Mouse (Mus musculus): Measurements from ENCODE around the gene Kdm6b. TPM values are rescaled to one million over a fixed set of nuclear protein-coding genes. Genes with fewer than 3 reads are reported as not detected.

Kdm6b gene
- polyA plus RNA-seq, 1 experiment from 2014 or later: 22.9 TPM

- peak overlapping the region; percentile 83 for H3K9ac ChIP-seq (ENCODE audit: low read depth, low read length)
- peak overlapping the region; percentile 67 for H3K4me2 ChIP-seq (ENCODE audit: low read length)
- no peak for ATAC-seq
- H3K27me3 ChIP-seq (replicated peaks; ENCODE audit: control insufficient read depth, insufficient read depth, low read length): no peaks in the 10 kb centered on the region
- peak overlapping the region; percentile 98 for H3K27ac ChIP-seq (ENCODE audit: low read depth, low read length)
- H3K4me3 ChIP-seq (ENCODE audit: low read length): peak overlapping the region; percentile 76
- H3K9me3 ChIP-seq (ENCODE audit: control insufficient read depth, low read length): no peaks in the 10 kb centered on the region
- H3K4me1 ChIP-seq (ENCODE audit: control insufficient read depth, insufficient read depth, low read depth, low read length): peaks cover 63% of the 10 kb centered on the region
- H3K36me3 ChIP-seq (ENCODE audit: control insufficient read depth, insufficient read depth, low read length): no peaks in the 10 kb centered on the region; the same call in 1 of the 2 replicates
- under 1% methylated on average over 15 of the region's 25 CpGs for WGBS
Observed at GRCm38 (mm10) chr11:69415668-69416451, 2.4 kb upstream of the Kdm6b start.

- WGBS: 0% methylated on average over 3 of the region's 3 CpGs
- peak overlapping the region; percentile 98 for H3K27ac ChIP-seq (ENCODE audit: low read depth, low read length)
- H3K4me2 ChIP-seq (ENCODE audit: low read length): peak overlapping the region; percentile 67
- H3K27me3 ChIP-seq (replicated peaks; ENCODE audit: control insufficient read depth, insufficient read depth, low read length): no peaks in the 10 kb centered on the region
- peaks cover 59% of the 10 kb centered on the region for H3K4me1 ChIP-seq (ENCODE audit: control insufficient read depth, insufficient read depth, low read depth, low read length)
- no peaks in the 10 kb centered on the region for H3K9me3 ChIP-seq (ENCODE audit: control insufficient read depth, low read length)
- peak overlapping the region; percentile 76 for H3K4me3 ChIP-seq (ENCODE audit: low read length)
- peak overlapping the region; percentile 83 for H3K9ac ChIP-seq (ENCODE audit: low read depth, low read length)
- ATAC-seq: peak; percentile 27
- no peaks in the 10 kb centered on the region; the same call in 1 of the 2 replicates for H3K36me3 ChIP-seq (ENCODE audit: control insufficient read depth, insufficient read depth, low read length)
Observed at GRCm38 (mm10) chr11:69415327-69415667, 1.8 kb upstream of the Kdm6b start.

- Histone ChIP-seq H3K4me1 (ENCODE audit: control insufficient read depth, insufficient read depth, low read depth, low read length) (peaks cover 53% of the 10 kb centered on the region), H3K4me2 (ENCODE audit: low read length) (peak overlapping the region; percentile 67), H3K27ac (ENCODE audit: low read depth, low read length) (peak overlapping the region; percentile 98), H3K9me3 (ENCODE audit: control insufficient read depth, low read length) (no peaks in the 10 kb centered on the region), H3K9ac (ENCODE audit: low read depth, low read length) (peak overlapping the region; percentile 83), H3K4me3 (ENCODE audit: low read length) (peak overlapping the region; percentile 76), H3K36me3 (ENCODE audit: control insufficient read depth, insufficient read depth, low read length) (no peaks in the 10 kb centered on the region; the same call in 1 of the 2 replicates), H3K27me3 (replicated peaks; ENCODE audit: control insufficient read depth, insufficient read depth, low read length) (no peaks in the 10 kb centered on the region)
- no peak for ATAC-seq
- 13% methylated on average over 4 of the region's 4 CpGs for WGBS
Observed at GRCm38 (mm10) chr11:69414421-69415326, 1.2 kb upstream of the Kdm6b start.

GRCm38 (mm10) chr11:69412548-69412947 is 927 bp downstream of the Kdm6b start:
- Histone ChIP-seq H3K36me3 (ENCODE audit: control insufficient read depth, insufficient read depth, low read length) (no peaks in the 10 kb centered on the region; the same call in none of the 2 replicates), H3K9me3 (ENCODE audit: control insufficient read depth, low read length) (no peaks in the 10 kb centered on the region), H3K9ac (ENCODE audit: low read depth, low read length) (peak overlapping the region; percentile 83), H3K27me3 (replicated peaks; ENCODE audit: control insufficient read depth, insufficient read depth, low read length) (no peaks in the 10 kb centered on the region), H3K27ac (ENCODE audit: low read depth, low read length) (peak overlapping the region; percentile 98), H3K4me2 (ENCODE audit: low read length) (peak overlapping the region; percentile 67), H3K4me1 (ENCODE audit: control insufficient read depth, insufficient read depth, low read depth, low read length) (peaks cover 55% of the 10 kb centered on the region), H3K4me3 (ENCODE audit: low read length) (peak overlapping the region; percentile 76)
- no peak for ATAC-seq
- 52% methylated on average over 7 of the region's 7 CpGs for WGBS

- no peaks in the 10 kb centered on the region for H3K9me3 ChIP-seq (ENCODE audit: control insufficient read depth, low read length)
- ATAC-seq: no peak
- H3K27ac ChIP-seq (ENCODE audit: low read depth, low read length): peak overlapping the region; percentile 91
- peaks cover 51% of the 10 kb centered on the region for H3K4me1 ChIP-seq (ENCODE audit: control insufficient read depth, insufficient read depth, low read depth, low read length)
- H3K4me2 ChIP-seq (ENCODE audit: low read length): peak overlapping the region; percentile 67
- WGBS: under 1% methylated on average over 38 of the region's 39 CpGs
- H3K9ac ChIP-seq (ENCODE audit: low read depth, low read length): peak overlapping the region; percentile 85
- H3K4me3 ChIP-seq (ENCODE audit: low read length): peak overlapping the region; percentile 76
- no peaks in the 10 kb centered on the region for H3K27me3 ChIP-seq (replicated peaks; ENCODE audit: control insufficient read depth, insufficient read depth, low read length)
- peaks cover 4% of the 10 kb centered on the region for H3K36me3 ChIP-seq (ENCODE audit: control insufficient read depth, insufficient read depth, low read length)
Observed at GRCm38 (mm10) chr11:69411538-69412203, 1.8 kb downstream of the Kdm6b start.

- H3K27ac ChIP-seq (ENCODE audit: low read depth, low read length): peak overlapping the region; percentile 91
- no peaks in the 10 kb centered on the region for H3K9me3 ChIP-seq (ENCODE audit: control insufficient read depth, low read length)
- peak; percentile 40 for ATAC-seq
- H3K27me3 ChIP-seq (replicated peaks; ENCODE audit: control insufficient read depth, insufficient read depth, low read length): no peaks in the 10 kb centered on the region
- peaks cover 50% of the 10 kb centered on the region for H3K4me1 ChIP-seq (ENCODE audit: control insufficient read depth, insufficient read depth, low read depth, low read length)
- peaks cover 9% of the 10 kb centered on the region for H3K36me3 ChIP-seq (ENCODE audit: control insufficient read depth, insufficient read depth, low read length)
- WGBS: under 1% methylated on average over 26 of the region's 26 CpGs
- H3K4me2 ChIP-seq (ENCODE audit: low read length): peak overlapping the region; percentile 67
- peak overlapping the region; percentile 76 for H3K4me3 ChIP-seq (ENCODE audit: low read length)
- peak overlapping the region; percentile 85 for H3K9ac ChIP-seq (ENCODE audit: low read depth, low read length)
Observed at GRCm38 (mm10) chr11:69411073-69411535, 2.4 kb downstream of the Kdm6b start.

GRCm38 (mm10) chr11:69410310-69411072 is 3.0 kb downstream of the Kdm6b start:
- H3K4me3 ChIP-seq (ENCODE audit: low read length): peak overlapping the region; percentile 76
- H3K4me1 ChIP-seq (ENCODE audit: control insufficient read depth, insufficient read depth, low read depth, low read length): peaks cover 50% of the 10 kb centered on the region
- ATAC-seq: no peak
- H3K4me2 ChIP-seq (ENCODE audit: low read length): peak overlapping the region; percentile 67
- no peaks in the 10 kb centered on the region for H3K27me3 ChIP-seq (replicated peaks; ENCODE audit: control insufficient read depth, insufficient read depth, low read length)
- H3K9me3 ChIP-seq (ENCODE audit: control insufficient read depth, low read length): no peaks in the 10 kb centered on the region
- WGBS: under 1% methylated on average over 41 of the region's 41 CpGs
- H3K36me3 ChIP-seq (ENCODE audit: control insufficient read depth, insufficient read depth, low read length): peaks cover 15% of the 10 kb centered on the region
- peak overlapping the region; percentile 91 for H3K27ac ChIP-seq (ENCODE audit: low read depth, low read length)
- peak overlapping the region; percentile 85 for H3K9ac ChIP-seq (ENCODE audit: low read depth, low read length)

- peak overlapping the region; percentile 85 for H3K9ac ChIP-seq (ENCODE audit: low read depth, low read length)
- ATAC-seq: no peak
- no peaks in the 10 kb centered on the region for H3K9me3 ChIP-seq (ENCODE audit: control insufficient read depth, low read length)
- H3K4me2 ChIP-seq (ENCODE audit: low read length): peak overlapping the region; percentile 67
- H3K4me3 ChIP-seq (ENCODE audit: low read length): peak overlapping the region; percentile 76
- peaks cover 20% of the 10 kb centered on the region for H3K36me3 ChIP-seq (ENCODE audit: control insufficient read depth, insufficient read depth, low read length)
- WGBS: 0% methylated on average over 18 of the region's 18 CpGs
- H3K27me3 ChIP-seq (replicated peaks; ENCODE audit: control insufficient read depth, insufficient read depth, low read length): no peaks in the 10 kb centered on the region
- peak overlapping the region; percentile 91 for H3K27ac ChIP-seq (ENCODE audit: low read depth, low read length)
- H3K4me1 ChIP-seq (ENCODE audit: control insufficient read depth, insufficient read depth, low read depth, low read length): peaks cover 49% of the 10 kb centered on the region
Observed at GRCm38 (mm10) chr11:69410045-69410309, 3.5 kb downstream of the Kdm6b start.
